Mouse (Mus musculus): Measurements from ENCODE around the gene Pcgf3. TPM values are rescaled to one million over a fixed set of nuclear protein-coding genes. Genes with fewer than 3 reads are reported as not detected.

Pcgf3 gene
- polyA plus RNA-seq, 1 experiment from 2014 or later, result 31.7 TPM

GRCm38 (mm10) chr5:108522597-108522996, 61.6 kb downstream of the Pcgf3 start:
- peaks cover 15% of the 10 kb centered on the region; the same call in 1 of the 2 replicates for H3K36me3 ChIP-seq
- no peaks in the 10 kb centered on the region for H3K9me3 ChIP-seq
- no peaks in the 10 kb centered on the region for H3K4me1 ChIP-seq (replicated peaks)
- no peak overlapping the region for H3K9ac ChIP-seq (replicated peaks)
- H3K4me3 ChIP-seq (replicated peaks), result no peak overlapping the region
- H3K27ac ChIP-seq, result no peak overlapping the region
- no peak overlapping the region for H3K4me2 ChIP-seq (replicated peaks)
- H3K27me3 ChIP-seq, result no peaks in the 10 kb centered on the region
- 86% methylated on average over 3 of the region's 3 CpGs for WGBS
- ATAC-seq, result no peak

GRCm38 (mm10) chr5:108534188-108534587, 73.2 kb downstream of the Pcgf3 start:
- peaks cover 17% of the 10 kb centered on the region for H3K9me3 ChIP-seq
- H3K36me3 ChIP-seq, result peaks cover 13% of the 10 kb centered on the region
- H3K9ac ChIP-seq (replicated peaks), result no peak overlapping the region
- H3K4me1 ChIP-seq (replicated peaks), result no peaks in the 10 kb centered on the region
- ATAC-seq, result no peak
- WGBS, result 94% methylated on average over 2 of the region's 2 CpGs
- H3K4me3 ChIP-seq (replicated peaks), result no peak overlapping the region
- H3K27ac ChIP-seq, result no peak overlapping the region
- no peak overlapping the region for H3K4me2 ChIP-seq (replicated peaks)
- no peaks in the 10 kb centered on the region for H3K27me3 ChIP-seq

- no peak overlapping the region for H3K4me2 ChIP-seq (replicated peaks)
- 78% methylated on average over 7 of the region's 7 CpGs for WGBS
These were observed 82.7 kb downstream of the Pcgf3 start for GRCm38 (mm10) chr5:108543516-108544291.

DNA sequence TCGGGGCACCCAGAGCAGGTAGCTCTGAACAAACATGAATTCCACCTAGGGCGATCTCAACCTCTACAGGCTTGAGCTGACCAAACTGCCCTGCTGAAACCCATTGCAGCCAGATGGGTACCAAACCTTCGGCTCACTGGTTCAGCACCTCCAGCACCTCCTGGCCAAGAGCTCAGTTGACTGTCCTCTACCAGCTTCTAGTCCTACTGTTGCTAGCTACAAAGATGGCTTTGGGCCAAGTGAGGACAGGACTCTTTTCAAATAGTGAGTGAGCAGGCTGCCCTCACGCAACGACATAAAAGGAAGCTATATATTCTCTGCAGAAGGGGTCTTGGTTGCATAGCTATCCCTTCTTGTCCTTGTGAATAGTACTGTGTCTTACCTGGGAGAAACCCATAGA, 86.6 kb downstream of the Pcgf3 start:
- Histone ChIP-seq H3K27ac (no peak overlapping the region), H3K36me3 (no peaks in the 10 kb centered on the region), H3K4me1 (replicated peaks) (peaks cover 18% of the 10 kb centered on the region), H3K4me3 (replicated peaks) (no peak overlapping the region), H3K9me3 (no peaks in the 10 kb centered on the region), H3K27me3 (peaks cover 54% of the 10 kb centered on the region), H3K4me2 (replicated peaks) (no peak overlapping the region), H3K9ac (replicated peaks) (no peak overlapping the region)
- WGBS, result 92% methylated on average over 5 of the region's 5 CpGs
- ATAC-seq, result no peak

More at GRCm38 (mm10) chr5:108543516-108544291, 82.7 kb downstream of the Pcgf3 start:
- H3K4me3 ChIP-seq (replicated peaks), result no peak overlapping the region
- H3K4me1 ChIP-seq (replicated peaks), result 0 out of 2 replicates have a peak, but pooled peaks cover under 1% of the 10 kb centered on the region
- no peak for ATAC-seq
- H3K9me3 ChIP-seq, result no peaks in the 10 kb centered on the region
- H3K27ac ChIP-seq, result no peak overlapping the region
- H3K36me3 ChIP-seq, result no peaks in the 10 kb centered on the region
- no peak overlapping the region for H3K9ac ChIP-seq (replicated peaks)
- H3K27me3 ChIP-seq, result peaks cover 22% of the 10 kb centered on the region

DNA sequence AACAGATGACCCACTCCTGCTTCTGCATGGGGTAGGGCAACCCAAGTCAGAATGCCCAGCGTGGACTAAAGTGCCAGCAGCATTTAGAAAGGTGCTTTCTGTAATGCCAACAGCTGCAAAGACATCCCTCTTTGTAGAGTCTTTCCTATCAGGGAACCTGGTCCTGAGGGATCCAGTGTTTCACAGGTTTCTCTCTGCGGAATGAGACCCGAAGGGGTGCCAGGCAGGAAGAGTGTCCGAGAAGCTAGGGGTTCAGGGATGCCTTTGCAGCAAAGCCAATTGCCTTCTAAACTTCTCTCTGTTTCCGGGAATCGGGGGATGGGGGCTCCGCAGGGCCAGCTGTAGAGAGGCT, 88.1 kb downstream of the Pcgf3 start:
- ATAC-seq, result no peak
- H3K27ac ChIP-seq, result peak overlapping the region; percentile 55; the same call in 1 of the 2 replicates

DNA sequence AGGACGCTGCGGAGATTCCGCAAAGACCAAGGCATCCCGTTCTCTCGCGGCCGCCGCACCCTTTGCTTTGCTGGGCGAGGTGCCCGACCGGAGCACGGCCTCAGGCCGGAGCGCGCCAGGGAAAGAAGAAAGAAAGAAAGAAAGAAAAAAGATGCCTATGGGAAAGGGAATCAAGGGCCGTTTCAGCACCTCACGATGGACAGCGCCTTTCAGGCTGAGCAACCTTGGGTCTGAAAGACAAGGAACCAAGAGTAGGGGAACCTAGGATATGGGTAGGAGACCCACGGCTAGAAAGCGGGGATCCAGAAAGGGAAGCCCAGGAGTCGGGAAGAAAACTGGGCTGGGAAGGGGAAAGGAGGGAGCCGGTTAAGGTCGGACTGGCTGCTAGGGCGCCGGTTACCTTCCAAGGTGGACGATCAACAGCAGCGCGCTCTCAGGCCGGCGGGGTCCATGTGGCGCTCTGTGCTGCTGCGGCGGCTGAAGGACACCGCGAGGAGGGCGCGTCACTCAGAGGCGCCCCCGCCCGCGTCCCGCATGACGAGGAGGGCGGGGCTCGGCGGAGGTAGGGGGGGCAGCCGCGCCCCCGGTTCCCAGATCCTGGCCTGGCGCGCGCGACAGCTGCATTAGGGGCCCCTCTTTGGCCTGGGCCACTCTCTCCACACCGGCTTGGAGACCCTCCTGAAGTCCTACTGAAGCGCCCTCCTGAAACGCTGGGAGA, 88.6 kb downstream of the Pcgf3 start, which contains the start of gene Cplx1:
Gene Cplx1 (minus strand): TSS at position 536 of the 718 bp plus-strand sequence.
- peaks cover 18% of the 10 kb centered on the region for H3K4me1 ChIP-seq (replicated peaks)
- peak; percentile 92 for ATAC-seq
- peaks cover 54% of the 10 kb centered on the region for H3K27me3 ChIP-seq
- H3K36me3 ChIP-seq, result no peaks in the 10 kb centered on the region
- H3K4me2 ChIP-seq (replicated peaks), result peak within 1 kb of the TSS; percentile 80
- peak within 1 kb of the TSS; percentile 70 for H3K9ac ChIP-seq (replicated peaks)
- peak within 1 kb of the TSS; percentile 54 for H3K4me3 ChIP-seq (replicated peaks)
- no peaks in the 10 kb centered on the region for H3K9me3 ChIP-seq
- WGBS, result under 1% methylated on average over 48 of the region's 56 CpGs
- H3K27ac ChIP-seq, result peak within 1 kb of the TSS; percentile 55

More for the DNA sequence above, 88.1 kb downstream of the Pcgf3 start:
- Histone ChIP-seq H3K27me3 (peaks cover 54% of the 10 kb centered on the region), H3K9ac (replicated peaks) (peak overlapping the region; percentile 70), H3K4me3 (replicated peaks) (peak overlapping the region; percentile 54), H3K9me3 (no peaks in the 10 kb centered on the region), H3K36me3 (no peaks in the 10 kb centered on the region), H3K4me1 (replicated peaks) (peaks cover 18% of the 10 kb centered on the region), H3K4me2 (replicated peaks) (peak overlapping the region; percentile 80)
- 12% methylated on average over 7 of the region's 7 CpGs for WGBS

- 2% methylated on average over 16 of the region's 16 CpGs for WGBS
- peak; percentile 76; the same call in 1 of the 2 replicates for ATAC-seq
- Histone ChIP-seq H3K4me1 (replicated peaks) (peaks cover 18% of the 10 kb centered on the region), H3K4me3 (replicated peaks) (peak overlapping the region; percentile 54), H3K27ac (peak overlapping the region; percentile 55), H3K4me2 (replicated peaks) (peak overlapping the region; percentile 80), H3K9me3 (no peaks in the 10 kb centered on the region), H3K27me3 (peaks cover 54% of the 10 kb centered on the region), H3K36me3 (no peaks in the 10 kb centered on the region), H3K9ac (replicated peaks) (peak overlapping the region; percentile 70)
These were observed 89.2 kb downstream of the Pcgf3 start for GRCm38 (mm10) chr5:108550207-108550594.

- Histone ChIP-seq H3K27ac (no peak overlapping the region), H3K9me3 (no peaks in the 10 kb centered on the region), H3K27me3 (peaks cover 28% of the 10 kb centered on the region), H3K4me3 (replicated peaks) (no peak overlapping the region), H3K4me2 (replicated peaks) (no peak overlapping the region), H3K4me1 (replicated peaks) (peaks cover 13% of the 10 kb centered on the region), H3K9ac (replicated peaks) (no peak overlapping the region), H3K36me3 (no peaks in the 10 kb centered on the region)
- WGBS, result 71% methylated on average over 1 of the region's 1 CpGs
- no peak for ATAC-seq
These were observed 93.0 kb downstream of the Pcgf3 start for GRCm38 (mm10) chr5:108554041-108554440.

Other genes starting within 250 kb of the Pcgf3 start
- gene Dr1, start 192.3 kb upstream of the Pcgf3 start, polyA plus RNA-seq (2015; fragmentation: Nextera tagmentation; extraction: Ambion mirVana), result 42.3 and 50.7 TPM in 2 replicates
- gene Pigg, start 148.6 kb upstream of the Pcgf3 start, polyA plus RNA-seq (2015; fragmentation: Nextera tagmentation; extraction: Ambion mirVana), result 6.0 and 6.1 TPM in 2 replicates
- 0.53 and 0.61 TPM in 2 replicates for gene Gm42517, start 93.3 kb upstream of the Pcgf3 start, polyA plus RNA-seq (2015; fragmentation: Nextera tagmentation; extraction: Ambion mirVana)
- gene Pde6b, start 72.8 kb upstream of the Pcgf3 start, polyA plus RNA-seq (2015; fragmentation: Nextera tagmentation; extraction: Ambion mirVana), result 0.17 and 0.48 TPM in 2 replicates
- gene Atp5k, start 26.8 kb upstream of the Pcgf3 start, polyA plus RNA-seq (2015; fragmentation: Nextera tagmentation; extraction: Ambion mirVana), result 433 and 451 TPM in 2 replicates
- 0.10 TPM in 1 of 2 replicates, not detected in the other for gene Mfsd7a, start 12.3 kb upstream of the Pcgf3 start, polyA plus RNA-seq (2015; fragmentation: Nextera tagmentation; extraction: Ambion mirVana)
- 31.6 and 33.5 TPM in 2 replicates for gene Cplx1, start 88.8 kb downstream of the Pcgf3 start, polyA plus RNA-seq (2015; fragmentation: Nextera tagmentation; extraction: Ambion mirVana)
- gene Gak, start 168.5 kb downstream of the Pcgf3 start, polyA plus RNA-seq (2015; fragmentation: Nextera tagmentation; extraction: Ambion mirVana), result 50.3 and 51.7 TPM in 2 replicates
- 23.7 and 23.8 TPM in 2 replicates for gene Tmem175, start 168.5 kb downstream of the Pcgf3 start, polyA plus RNA-seq (2015; fragmentation: Nextera tagmentation; extraction: Ambion mirVana)
- gene Idua, start 199.1 kb downstream of the Pcgf3 start, polyA plus RNA-seq (2015; fragmentation: Nextera tagmentation; extraction: Ambion mirVana), result 10.6 and 10.7 TPM in 2 replicates
- 23.7 and 26.6 TPM in 2 replicates for gene Dgkq, start 208.4 kb downstream of the Pcgf3 start, polyA plus RNA-seq (2015; fragmentation: Nextera tagmentation; extraction: Ambion mirVana)
- 1.7 and 2.6 TPM in 2 replicates for gene Slc26a1, start 214.3 kb downstream of the Pcgf3 start, polyA plus RNA-seq (2015; fragmentation: Nextera tagmentation; extraction: Ambion mirVana)
- gene Fgfrl1, start 231.2 kb downstream of the Pcgf3 start, polyA plus RNA-seq (2015; fragmentation: Nextera tagmentation; extraction: Ambion mirVana), result 4.0 and 5.3 TPM in 2 replicates